Mouse (Mus musculus): ENCODE measurements around the gene Axl.
"Not testable (repeated sequence)": the region's sequence is repeated elsewhere in the genome, so short reads cannot be mapped to it uniquely, and the experiment has no call there.

Axl gene

GRCm38 (mm10) chr7:25753643-25754438 is 34.7 kb downstream of the Axl start:
- DNase-seq (ENCODE audit: low spot score in 2 of 2), result no peak

- DNase-seq (ENCODE audit: low spot score in 2 of 2), result no peak
These were observed 35.4 kb downstream of the Axl start for GRCm38 (mm10) chr7:25753076-25753475.

- no peak for DNase-seq (ENCODE audit: low spot score in 2 of 2)
These were observed 41.7 kb downstream of the Axl start for GRCm38 (mm10) chr7:25746844-25747243.

GRCm38 (mm10) chr7:25738277-25738676 is 50.2 kb downstream of the Axl start:
- no peak for DNase-seq (ENCODE audit: low spot score in 2 of 2)

GRCm38 (mm10) chr7:25736920-25737319 is 51.6 kb downstream of the Axl start:
- no peak for DNase-seq (ENCODE audit: low spot score in 2 of 2)

GRCm38 (mm10) chr7:25734991-25735390 is 53.5 kb downstream of the Axl start:
- DNase-seq (ENCODE audit: low spot score in 2 of 2), result no peak

- DNase-seq (ENCODE audit: low spot score in 2 of 2), result no peak
These were observed 57.0 kb downstream of the Axl start for GRCm38 (mm10) chr7:25731294-25732055.

GRCm38 (mm10) chr7:25729862-25730261 is 58.6 kb downstream of the Axl start:
- no peak for DNase-seq (ENCODE audit: low spot score in 2 of 2)

- no peak for DNase-seq (ENCODE audit: low spot score in 2 of 2)
These were observed 59.1 kb downstream of the Axl start for GRCm38 (mm10) chr7:25729396-25729795.

GRCm38 (mm10) chr7:25727800-25728199 is 60.7 kb downstream of the Axl start:
- DNase-seq (ENCODE audit: low spot score in 2 of 2), result no peak

- no peak for DNase-seq (ENCODE audit: low spot score in 2 of 2)
These were observed 62.6 kb downstream of the Axl start for GRCm38 (mm10) chr7:25725886-25726285.

- not testable (repeated sequence) for DNase-seq (ENCODE audit: low spot score in 2 of 2)
These were observed 66.7 kb downstream of the Axl start for GRCm38 (mm10) chr7:25721776-25722175.

GRCm38 (mm10) chr7:25720760-25721159 is 67.7 kb downstream of the Axl start:
- no peak for DNase-seq (ENCODE audit: low spot score in 2 of 2)

- peak; percentile 49 to 66 for DNase-seq (ENCODE audit: low spot score in 2 of 2)
These were observed 68.5 kb downstream of the Axl start for GRCm38 (mm10) chr7:25719761-25720610.

- DNase-seq (ENCODE audit: low spot score in 2 of 2), result peak; percentile 83 to 86
These were observed 69.6 kb downstream of the Axl start, which contains the start of gene Ccdc97 for GRCm38 (mm10) chr7:25718788-25719417. TSS of gene Ccdc97 (minus strand) at chr7:25719088.

- DNase-seq (ENCODE audit: low spot score in 2 of 2), result no peak
These were observed 71.0 kb downstream of the Axl start for GRCm38 (mm10) chr7:25717478-25717877.

GRCm38 (mm10) chr7:25715731-25716271 is 72.7 kb downstream of the Axl start:
- DNase-seq (ENCODE audit: low spot score in 2 of 2), result no peak

GRCm38 (mm10) chr7:25714581-25714980 is 73.9 kb downstream of the Axl start:
- no peak for DNase-seq (ENCODE audit: low spot score in 2 of 2)

GRCm38 (mm10) chr7:25712801-25713200 is 75.7 kb downstream of the Axl start:
- DNase-seq (ENCODE audit: low spot score in 2 of 2), result no peak

- DNase-seq (ENCODE audit: low spot score in 2 of 2), result no peak
These were observed 76.7 kb downstream of the Axl start for GRCm38 (mm10) chr7:25711731-25712197.

- DNase-seq (ENCODE audit: low spot score in 2 of 2), result no peak
These were observed 77.3 kb downstream of the Axl start for GRCm38 (mm10) chr7:25711165-25711564.
